Mouse (Mus musculus) heart, adult 2 months (tissue): Measurements from ENCODE around the gene Gm4869.

Experiments
- CTCF ChIP-seq: fragments of 200-600 bp; IDR thresholded peaks from 2 replicates; pipeline ENCODE4 v1.8.1; 2022; ENCODE audit warnings: antibody characterized with exemption, mild to moderate bottlenecking, moderate library complexity
- EP300 ChIP-seq: fragments of 200-500 bp; IDR thresholded peaks from 2 replicates; pipeline ENCODE4 v1.6.1; 2011; ENCODE audit warnings: low read depth, low read length, control low read depth; ENCODE audit not compliant: insufficient read depth

- TF ChIP-seq EP300 = no peak
- TF ChIP-seq CTCF = no peak
Measured at GRCm38 (mm10) chr5:140445345-140445744, at the start of gene Gm4869.
